Mouse (Mus musculus): Measurements from ENCODE around the gene Erf. TPM values are rescaled to one million over a fixed set of nuclear protein-coding genes. Genes with fewer than 3 reads are reported as not detected.

Erf gene
- polyA plus RNA-seq, 1 experiment from 2014 or later, result 16.4 TPM

DNA sequence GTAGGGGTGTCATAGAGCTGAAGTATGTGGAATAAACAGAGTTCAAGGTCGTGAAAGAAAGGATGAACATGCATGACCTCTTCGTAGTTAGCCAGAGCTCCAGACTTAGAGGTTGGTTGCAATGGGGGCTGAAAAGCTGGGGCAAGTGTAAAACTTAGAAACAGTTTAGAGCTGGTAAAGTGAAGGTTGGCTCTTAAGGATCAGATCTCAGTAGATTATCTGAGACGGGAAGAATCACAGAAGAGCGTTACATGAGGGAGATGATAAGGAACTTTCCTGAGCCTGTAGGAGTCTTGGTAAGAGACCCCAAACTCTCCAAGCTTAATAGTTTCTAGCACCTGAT lies 27.4 kb upstream of the Erf start:
- H3K4me1 ChIP-seq (replicated peaks; ENCODE audit: control insufficient read depth, insufficient read depth, low read length), result peaks cover 65% of the 10 kb centered on the region
- ATAC-seq (replicated peaks; ENCODE audit: low FRiP score), result no peak
- H3K27me3 ChIP-seq (replicated peaks; ENCODE audit: control insufficient read depth, insufficient read depth, low read length), result no peaks in the 10 kb centered on the region
- H3K4me2 ChIP-seq, result peak overlapping the region; percentile 87
- H3K36me3 ChIP-seq (ENCODE audit: control insufficient read depth, insufficient read depth, low read length), result peaks cover 3% of the 10 kb centered on the region; the same call in 1 of the 2 replicates
- WGBS, result 11% methylated on average over 4 of the region's 4 CpGs
- DNase-seq (ENCODE audit: low spot score), result no peak
- H3K9me3 ChIP-seq (ENCODE audit: control insufficient read depth, low read length), result no peaks in the 10 kb centered on the region
- peak overlapping the region; percentile 95 for H3K27ac ChIP-seq (ENCODE audit: low read depth, low read length)
- peak overlapping the region; percentile 72 for H3K9ac ChIP-seq (ENCODE audit: low read depth, low read length)
- H3K4me3 ChIP-seq (ENCODE audit: low read depth, low read length), result peak overlapping the region; percentile 62

DNA sequence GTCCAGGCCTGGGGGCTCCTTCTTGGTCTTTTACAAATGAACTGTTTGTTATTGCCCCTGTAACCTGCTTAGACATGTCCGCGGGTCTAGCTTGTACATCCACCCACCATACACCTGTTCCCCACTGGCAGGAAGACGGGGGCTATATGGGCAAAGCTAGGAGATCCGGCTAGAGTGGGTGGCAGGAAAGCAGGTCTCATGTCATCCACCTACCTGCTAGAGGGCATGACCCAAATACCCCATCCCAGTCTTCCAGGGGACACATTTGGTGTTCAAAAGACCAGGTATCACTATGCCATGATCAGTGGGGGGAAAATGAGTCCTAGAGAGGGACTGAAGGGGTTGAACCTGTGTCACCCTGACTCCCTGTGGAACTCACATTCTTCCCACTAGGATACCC lies 26.8 kb upstream of the Erf start:
- DNase-seq (ENCODE audit: low spot score) (no peak), ATAC-seq (replicated peaks; ENCODE audit: low FRiP score) (no peak)
- Histone ChIP-seq H3K4me3 (ENCODE audit: low read depth, low read length) (peak overlapping the region; percentile 62), H3K36me3 (ENCODE audit: control insufficient read depth, insufficient read depth, low read length) (peaks cover 5% of the 10 kb centered on the region; the same call in 1 of the 2 replicates), H3K27me3 (replicated peaks; ENCODE audit: control insufficient read depth, insufficient read depth, low read length) (no peaks in the 10 kb centered on the region), H3K9me3 (ENCODE audit: control insufficient read depth, low read length) (no peaks in the 10 kb centered on the region), H3K27ac (ENCODE audit: low read depth, low read length) (peak overlapping the region; percentile 95; the same call in 1 of the 2 replicates), H3K9ac (ENCODE audit: low read depth, low read length) (peak overlapping the region; percentile 72), H3K4me1 (replicated peaks; ENCODE audit: control insufficient read depth, insufficient read depth, low read length) (peaks cover 66% of the 10 kb centered on the region), H3K4me2 (peak overlapping the region; percentile 87)
- WGBS, result 97% methylated on average over 4 of the region's 4 CpGs

DNA sequence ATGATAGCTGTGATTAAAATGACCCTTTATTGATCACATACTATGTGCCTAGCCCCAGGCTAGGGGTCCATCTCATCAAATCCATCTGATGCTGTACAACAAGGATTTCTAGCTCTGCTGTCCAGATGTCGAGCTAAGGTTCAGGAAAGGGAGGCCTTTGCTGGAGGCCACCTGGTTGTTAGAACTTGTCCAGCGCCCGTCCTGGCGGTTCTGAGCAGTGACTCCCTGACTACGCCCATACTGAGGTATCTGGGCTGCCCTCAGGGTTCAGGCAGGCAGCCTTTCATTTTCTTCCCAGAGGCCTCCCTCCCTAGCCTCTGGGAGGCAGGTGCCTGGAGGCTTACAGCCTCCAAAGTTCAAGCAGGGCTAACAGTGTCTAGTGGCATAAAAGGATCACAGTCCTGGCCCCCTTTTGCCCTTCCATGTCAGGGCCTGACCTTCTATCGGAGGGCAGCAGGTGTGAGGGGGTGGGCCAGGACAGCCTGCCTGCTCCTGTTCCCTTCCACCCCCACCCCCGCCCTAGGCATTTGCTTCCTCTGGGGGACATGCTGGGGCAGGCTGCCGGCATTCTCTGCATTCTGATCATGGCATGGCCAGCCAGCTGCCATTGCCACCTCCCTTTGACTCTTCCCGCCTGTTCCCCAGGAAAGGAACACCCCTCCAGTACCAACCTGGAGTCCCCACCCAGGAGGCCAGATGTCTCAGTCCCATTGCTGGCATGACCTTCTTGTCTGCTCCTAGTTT lies 25.2 kb upstream of the Erf start:
- Histone ChIP-seq H3K27ac (ENCODE audit: low read depth, low read length) (peak overlapping the region; percentile 29; the same call in 1 of the 2 replicates), H3K4me2 (peak overlapping the region; percentile 16), H3K9me3 (ENCODE audit: control insufficient read depth, low read length) (no peaks in the 10 kb centered on the region), H3K27me3 (replicated peaks; ENCODE audit: control insufficient read depth, insufficient read depth, low read length) (no peaks in the 10 kb centered on the region), H3K4me1 (replicated peaks; ENCODE audit: control insufficient read depth, insufficient read depth, low read length) (peaks cover 57% of the 10 kb centered on the region), H3K9ac (ENCODE audit: low read depth, low read length) (peak overlapping the region; percentile 45), H3K4me3 (ENCODE audit: low read depth, low read length) (no peak overlapping the region; the same call in 1 of the 2 replicates), H3K36me3 (ENCODE audit: control insufficient read depth, insufficient read depth, low read length) (peaks cover 18% of the 10 kb centered on the region; the same call in 1 of the 2 replicates)
- DNase-seq (ENCODE audit: low spot score) (no peak), ATAC-seq (replicated peaks; ENCODE audit: low FRiP score) (no peak)
- 65% methylated on average over 9 of the region's 9 CpGs for WGBS

DNA sequence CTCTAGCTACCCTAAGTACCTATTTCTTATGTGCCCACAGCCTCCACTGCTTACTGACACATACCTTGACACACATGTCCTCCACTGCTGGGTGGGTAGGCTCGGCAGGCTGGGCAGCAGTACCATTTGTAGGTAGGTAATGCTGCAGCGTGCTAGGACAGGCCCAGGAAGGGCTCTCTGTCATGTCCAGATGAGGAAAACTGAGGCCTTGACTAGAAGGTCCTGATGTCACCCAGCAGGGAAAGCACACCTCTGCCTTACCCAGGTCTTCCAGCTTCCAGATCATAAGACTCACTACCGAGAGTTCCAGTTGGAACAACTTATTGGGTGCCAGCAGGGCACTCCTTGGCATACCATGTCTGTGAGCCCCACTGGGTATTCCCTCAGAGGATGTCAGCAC lies 24.4 kb upstream of the Erf start:
- Histone ChIP-seq H3K36me3 (ENCODE audit: control insufficient read depth, insufficient read depth, low read length) (peaks cover 18% of the 10 kb centered on the region; the same call in 1 of the 2 replicates), H3K9me3 (ENCODE audit: control insufficient read depth, low read length) (no peaks in the 10 kb centered on the region), H3K27ac (ENCODE audit: low read depth, low read length) (peak overlapping the region; percentile 97), H3K4me2 (peak overlapping the region; percentile 59), H3K9ac (ENCODE audit: low read depth, low read length) (peak overlapping the region; percentile 60), H3K4me3 (ENCODE audit: low read depth, low read length) (no peak overlapping the region; the same call in 1 of the 2 replicates), H3K27me3 (replicated peaks; ENCODE audit: control insufficient read depth, insufficient read depth, low read length) (no peaks in the 10 kb centered on the region), H3K4me1 (replicated peaks; ENCODE audit: control insufficient read depth, insufficient read depth, low read length) (peaks cover 52% of the 10 kb centered on the region)
- ATAC-seq (replicated peaks; ENCODE audit: low FRiP score) (no peak), DNase-seq (ENCODE audit: low spot score) (no peak)
- WGBS, result 84% methylated on average over 3 of the region's 3 CpGs

DNA sequence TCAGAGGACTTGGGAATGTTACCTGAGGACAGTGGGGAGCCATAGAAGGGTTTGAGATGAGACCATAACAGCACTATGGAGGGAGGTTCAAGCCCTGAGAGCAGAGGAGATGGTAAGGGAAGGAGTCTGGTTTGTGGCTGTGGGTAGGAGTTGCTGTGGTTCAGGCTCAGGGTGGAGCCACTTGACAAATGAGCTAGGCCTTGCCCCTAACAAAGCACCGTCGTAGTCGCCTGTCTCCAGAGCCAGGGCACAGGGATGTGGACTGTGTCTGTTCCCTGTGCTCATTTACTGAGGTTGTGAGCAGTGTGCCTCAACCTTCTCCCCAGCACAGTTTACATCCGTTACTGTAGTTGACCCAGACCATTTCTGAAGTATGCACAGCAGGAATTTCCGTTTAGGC lies 24.0 kb upstream of the Erf start:
- Histone ChIP-seq H3K27me3 (replicated peaks; ENCODE audit: control insufficient read depth, insufficient read depth, low read length) (no peaks in the 10 kb centered on the region), H3K9me3 (ENCODE audit: control insufficient read depth, low read length) (no peaks in the 10 kb centered on the region), H3K9ac (ENCODE audit: low read depth, low read length) (peak overlapping the region; percentile 60), H3K27ac (ENCODE audit: low read depth, low read length) (peak overlapping the region; percentile 97), H3K4me3 (ENCODE audit: low read depth, low read length) (peak overlapping the region; percentile 0; the same call in 1 of the 2 replicates), H3K36me3 (ENCODE audit: control insufficient read depth, insufficient read depth, low read length) (peaks cover 18% of the 10 kb centered on the region; the same call in 1 of the 2 replicates), H3K4me1 (replicated peaks; ENCODE audit: control insufficient read depth, insufficient read depth, low read length) (peaks cover 52% of the 10 kb centered on the region), H3K4me2 (peak overlapping the region; percentile 59)
- no peak for DNase-seq (ENCODE audit: low spot score)
- WGBS, result 34% methylated on average over 5 of the region's 5 CpGs
- ATAC-seq (replicated peaks; ENCODE audit: low FRiP score), result 0 out of 2 replicates have a peak, but pooled peaks have one; percentile 14

DNA sequence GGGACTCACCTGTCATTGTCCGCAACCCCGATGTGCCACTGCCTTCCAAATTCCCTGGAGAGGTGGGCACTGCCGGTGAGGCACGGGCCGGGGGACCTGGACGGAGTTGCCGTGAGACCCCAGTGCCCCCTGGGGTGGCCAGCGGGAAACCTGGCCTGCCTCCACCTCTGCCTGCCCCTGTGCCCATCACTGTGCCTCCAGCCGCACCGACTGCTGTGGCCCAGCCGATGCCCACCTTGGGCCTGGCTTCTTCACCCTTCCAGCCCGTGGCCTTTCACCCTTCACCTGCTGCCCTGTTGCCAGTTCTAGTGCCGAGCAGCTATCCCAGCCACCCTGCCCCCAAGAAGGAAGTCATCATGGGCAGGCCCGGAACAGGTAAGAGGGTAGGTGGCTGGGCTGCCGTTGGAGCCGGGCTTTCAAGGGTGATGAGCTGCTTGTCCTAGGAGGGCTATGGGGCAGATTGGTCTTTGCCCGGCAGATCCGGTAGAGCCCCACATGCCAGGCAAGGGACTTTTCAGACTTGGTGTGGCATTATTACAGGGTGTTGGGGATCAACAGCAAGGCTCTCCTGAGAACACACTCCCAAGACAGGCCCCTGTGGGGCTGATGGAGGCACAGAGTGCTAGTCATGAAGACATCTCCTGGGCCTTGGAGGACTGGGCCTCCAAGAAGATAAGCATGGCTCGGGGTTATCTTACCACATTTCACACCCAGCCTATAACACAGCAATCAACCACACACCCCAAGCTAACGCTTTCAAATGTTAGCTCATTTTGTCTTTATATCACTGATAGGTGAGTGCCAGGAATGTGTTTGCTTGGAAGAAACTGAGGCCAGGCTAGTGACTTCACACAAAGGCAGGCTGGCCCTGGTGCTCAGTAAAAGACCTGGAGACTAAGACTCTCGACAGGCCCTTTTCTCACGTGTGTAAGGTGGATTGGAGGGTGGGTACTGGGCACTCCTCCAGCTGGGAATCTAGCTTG lies 23.0 kb upstream of the Erf start:
- WGBS, result 79% methylated on average over 22 of the region's 22 CpGs
- H3K4me3 ChIP-seq (ENCODE audit: low read depth, low read length), result peak overlapping the region; percentile 0; the same call in 1 of the 2 replicates
- H3K36me3 ChIP-seq (ENCODE audit: control insufficient read depth, insufficient read depth, low read length), result peaks cover 18% of the 10 kb centered on the region; the same call in 1 of the 2 replicates
- H3K4me2 ChIP-seq, result peak overlapping the region; percentile 59
- DNase-seq (ENCODE audit: low spot score), result no peak
- no peaks in the 10 kb centered on the region for H3K27me3 ChIP-seq (replicated peaks; ENCODE audit: control insufficient read depth, insufficient read depth, low read length)
- H3K9me3 ChIP-seq (ENCODE audit: control insufficient read depth, low read length), result no peaks in the 10 kb centered on the region
- H3K9ac ChIP-seq (ENCODE audit: low read depth, low read length), result peak overlapping the region; percentile 60
- peak; percentile 80 for ATAC-seq (replicated peaks; ENCODE audit: low FRiP score)
- H3K4me1 ChIP-seq (replicated peaks; ENCODE audit: control insufficient read depth, insufficient read depth, low read length), result peaks cover 60% of the 10 kb centered on the region
- peak overlapping the region; percentile 97 for H3K27ac ChIP-seq (ENCODE audit: low read depth, low read length)

DNA sequence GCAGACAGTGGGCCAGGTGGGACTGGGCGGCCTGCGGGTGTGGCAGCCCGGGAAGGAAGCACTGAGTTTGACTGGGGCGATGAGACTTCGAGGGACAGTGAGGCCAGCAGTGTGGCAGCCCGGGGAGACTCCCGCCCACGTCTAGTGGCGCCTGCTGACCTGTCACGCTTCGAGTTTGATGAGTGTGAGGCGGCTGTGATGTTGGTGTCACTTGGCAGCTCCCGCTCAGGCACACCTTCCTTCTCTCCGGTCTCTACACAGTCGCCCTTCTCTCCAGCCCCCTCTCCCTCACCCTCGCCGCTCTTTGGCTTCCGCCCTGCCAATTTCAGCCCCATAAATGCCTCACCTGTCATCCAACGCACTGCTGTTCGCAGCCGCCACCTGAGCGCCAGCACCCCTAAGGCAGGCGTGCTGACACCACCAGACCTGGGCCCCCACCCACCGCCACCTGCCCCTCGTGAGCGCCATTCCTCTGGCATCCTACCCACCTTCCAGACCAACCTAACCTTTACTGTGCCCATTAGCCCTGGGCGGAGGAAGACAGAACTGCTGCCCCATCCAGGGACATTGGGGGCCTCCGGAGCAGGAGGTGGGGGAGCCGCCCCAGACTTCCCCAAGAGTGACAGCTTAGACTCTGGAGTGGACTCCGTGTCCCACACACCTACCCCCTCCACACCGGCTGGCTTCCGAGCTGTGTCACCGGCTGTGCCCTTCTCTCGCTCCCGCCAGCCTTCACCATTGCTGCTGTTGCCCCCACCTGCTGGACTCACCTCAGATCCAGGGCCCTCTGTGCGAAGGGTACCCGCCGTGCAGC lies 22.1 kb upstream of the Erf start:
- Histone ChIP-seq H3K9ac (ENCODE audit: low read depth, low read length) (peak overlapping the region; percentile 60; the same call in 1 of the 2 replicates), H3K4me2 (peak overlapping the region; percentile 59), H3K27ac (ENCODE audit: low read depth, low read length) (peak overlapping the region; percentile 97), H3K4me3 (ENCODE audit: low read depth, low read length) (no peak overlapping the region), H3K36me3 (ENCODE audit: control insufficient read depth, insufficient read depth, low read length) (peaks cover 18% of the 10 kb centered on the region; the same call in 1 of the 2 replicates), H3K27me3 (replicated peaks; ENCODE audit: control insufficient read depth, insufficient read depth, low read length) (no peaks in the 10 kb centered on the region), H3K9me3 (ENCODE audit: control insufficient read depth, low read length) (no peaks in the 10 kb centered on the region), H3K4me1 (replicated peaks; ENCODE audit: control insufficient read depth, insufficient read depth, low read length) (peaks cover 58% of the 10 kb centered on the region)
- DNase-seq (ENCODE audit: low spot score) (no peak), ATAC-seq (replicated peaks; ENCODE audit: low FRiP score) (no peak)
- WGBS, result 88% methylated on average over 38 of the region's 38 CpGs
